Mouse (Mus musculus): ENCODE measurements around the gene Cxcl9. TPM values are rescaled to one million over a fixed set of nuclear protein-coding genes. Genes with fewer than 3 reads are reported as not detected.
A peak's percentile ranks its signal among the peaks of the same experiment; 100 is the strongest.

The Cxcl9 gene
- total and polyA plus RNA-seq, 2 experiments: 5.3 to 28.2 TPM

DNA sequence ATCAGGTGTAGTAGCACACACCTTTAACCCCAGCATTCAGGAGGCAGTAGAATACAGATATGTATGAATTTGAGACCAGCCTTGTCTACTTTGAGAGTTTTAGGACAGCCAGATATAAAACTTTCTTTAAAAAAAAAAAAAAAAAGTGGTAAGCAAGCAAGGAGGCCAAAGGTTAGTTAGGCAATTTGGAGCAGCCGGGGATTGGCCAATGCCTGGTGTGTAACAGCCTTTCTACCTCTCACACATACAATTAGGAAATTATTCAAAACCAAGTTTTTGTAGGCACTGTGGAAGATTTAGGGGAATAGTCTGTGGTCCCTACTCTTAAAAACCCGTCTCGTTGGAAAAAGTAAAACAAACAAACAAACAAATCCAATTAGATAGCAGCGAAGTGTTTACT, 5.3 kb downstream of the Cxcl9 start:
- Histone ChIP-seq H3K4me1 (ENCODE audit: control insufficient read depth, insufficient read depth, low read length) (peaks cover 23% of the 10 kb centered on the region), H3K27me3 (ENCODE audit: control insufficient read depth, insufficient read depth, low read length) (no peaks in the 10 kb centered on the region), H3K4me3 (ENCODE audit: insufficient read depth, low read depth, low read length) (no peak overlapping the region), H3K27ac (replicated peaks; ENCODE audit: insufficient read depth, low read depth, low read length) (peak overlapping the region; percentile 82), H3K79me2 (ENCODE audit: control insufficient read depth, insufficient read depth, low read length) (no peaks in the 10 kb centered on the region), H3K9ac (ENCODE audit: low read depth, low read length) (no peak overlapping the region; the same call in 1 of the 2 replicates), H3K36me3 (ENCODE audit: control insufficient read depth, insufficient read depth, low read length) (no peaks in the 10 kb centered on the region)
- TF ChIP-seq CTCF (IDR thresholded peaks at IDR 0.05; ENCODE audit: low read depth, low read length): no peak
- no peak for TF ChIP-seq POLR2A (IDR thresholded peaks at IDR 0.05; ENCODE audit: extremely low read depth, insufficient read depth, low read length)
- DNase-seq (ENCODE audit: extremely low read depth, low read depth, low spot score): peak; percentile 87
- WGBS: 30% methylated on average over 4 of the region's 4 CpGs

DNA sequence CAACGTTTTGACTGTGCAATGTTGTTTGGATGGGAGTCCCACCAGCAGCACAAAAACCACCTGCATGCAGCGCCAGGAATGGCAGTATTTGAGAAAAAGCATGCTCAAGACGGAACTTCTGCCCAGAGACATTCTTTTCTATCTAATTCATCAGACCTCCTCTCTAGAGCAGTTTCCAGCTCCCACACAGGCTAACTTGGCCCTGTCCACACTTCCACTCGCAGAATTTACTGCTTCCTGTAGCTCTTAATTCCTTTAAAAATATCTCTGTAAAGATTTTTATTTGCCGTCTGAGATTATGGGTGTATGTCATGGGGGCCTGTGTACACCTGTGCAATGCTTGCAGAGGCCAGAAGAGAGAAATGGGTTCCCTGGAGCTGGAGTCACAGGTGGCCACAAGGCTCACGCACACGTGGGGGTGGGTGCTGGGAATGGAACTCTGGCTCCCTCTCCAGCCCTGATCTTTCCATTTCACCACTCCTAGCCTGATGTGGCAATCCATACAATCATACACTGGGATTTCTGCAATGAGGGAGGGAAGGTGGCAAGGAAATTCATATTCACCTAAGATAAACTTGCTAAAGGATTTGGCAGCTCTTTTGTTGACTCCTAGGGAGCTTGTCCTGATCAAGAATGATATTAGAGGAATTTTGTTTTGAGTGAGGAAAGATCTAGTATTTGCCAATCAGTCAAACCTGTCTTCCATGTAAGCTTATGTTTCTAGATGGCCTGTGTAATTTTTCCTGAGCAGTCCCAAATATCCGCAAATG, 6.1 kb downstream of the Cxcl9 start:
- no peaks in the 10 kb centered on the region for H3K79me2 ChIP-seq (ENCODE audit: control insufficient read depth, insufficient read depth, low read length)
- H3K27ac ChIP-seq (replicated peaks; ENCODE audit: insufficient read depth, low read depth, low read length): peak overlapping the region; percentile 82
- 53% methylated on average over 8 of the region's 8 CpGs for WGBS
- peaks cover 18% of the 10 kb centered on the region for H3K4me1 ChIP-seq (ENCODE audit: control insufficient read depth, insufficient read depth, low read length)
- no peaks in the 10 kb centered on the region for H3K36me3 ChIP-seq (ENCODE audit: control insufficient read depth, insufficient read depth, low read length)
- H3K9ac ChIP-seq (ENCODE audit: low read depth, low read length): no peak overlapping the region
- H3K4me3 ChIP-seq (ENCODE audit: insufficient read depth, low read depth, low read length): no peak overlapping the region
- peak; percentile 70 for DNase-seq (ENCODE audit: extremely low read depth, low read depth, low spot score)
- H3K27me3 ChIP-seq (ENCODE audit: control insufficient read depth, insufficient read depth, low read length): no peaks in the 10 kb centered on the region
- TF ChIP-seq CTCF (IDR thresholded peaks at IDR 0.05; ENCODE audit: low read depth, low read length): peak; percentile 38
- no peak for TF ChIP-seq POLR2A (IDR thresholded peaks at IDR 0.05; ENCODE audit: extremely low read depth, insufficient read depth, low read length)

DNA sequence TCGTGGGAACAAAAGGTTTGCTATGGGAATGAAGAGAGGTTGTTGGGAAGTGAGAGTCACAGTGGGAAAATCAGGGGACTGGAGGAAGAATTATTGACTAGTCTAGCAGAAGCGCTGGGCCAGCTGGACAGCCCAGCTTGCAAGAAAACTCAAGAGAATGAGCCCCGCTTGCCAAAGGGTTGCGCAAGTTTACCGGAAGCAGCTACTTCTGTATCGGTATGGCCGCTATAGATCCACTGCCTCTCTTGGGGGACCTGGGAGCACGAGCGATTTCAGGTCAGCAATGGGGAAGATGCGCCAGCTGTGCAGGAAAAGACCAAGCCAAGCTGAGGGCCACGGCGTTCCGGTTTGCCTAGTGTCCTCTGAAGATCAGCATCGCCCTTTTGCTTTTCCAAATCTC, 9.3 kb downstream of the Cxcl9 start:
- H3K4me1 ChIP-seq (ENCODE audit: control insufficient read depth, insufficient read depth, low read length): peaks cover 14% of the 10 kb centered on the region
- 75% methylated on average over 14 of the region's 14 CpGs for WGBS
- H3K79me2 ChIP-seq (ENCODE audit: control insufficient read depth, insufficient read depth, low read length): no peaks in the 10 kb centered on the region
- DNase-seq (ENCODE audit: extremely low read depth, low read depth, low spot score): no peak
- H3K27ac ChIP-seq (replicated peaks; ENCODE audit: insufficient read depth, low read depth, low read length): no peak overlapping the region
- no peak for TF ChIP-seq CTCF (IDR thresholded peaks at IDR 0.05; ENCODE audit: low read depth, low read length)
- TF ChIP-seq POLR2A (IDR thresholded peaks at IDR 0.05; ENCODE audit: extremely low read depth, insufficient read depth, low read length): no peak
- no peaks in the 10 kb centered on the region for H3K27me3 ChIP-seq (ENCODE audit: control insufficient read depth, insufficient read depth, low read length)
- H3K9ac ChIP-seq (ENCODE audit: low read depth, low read length): no peak overlapping the region
- H3K36me3 ChIP-seq (ENCODE audit: control insufficient read depth, insufficient read depth, low read length): no peaks in the 10 kb centered on the region
- no peak overlapping the region for H3K4me3 ChIP-seq (ENCODE audit: insufficient read depth, low read depth, low read length)

DNA sequence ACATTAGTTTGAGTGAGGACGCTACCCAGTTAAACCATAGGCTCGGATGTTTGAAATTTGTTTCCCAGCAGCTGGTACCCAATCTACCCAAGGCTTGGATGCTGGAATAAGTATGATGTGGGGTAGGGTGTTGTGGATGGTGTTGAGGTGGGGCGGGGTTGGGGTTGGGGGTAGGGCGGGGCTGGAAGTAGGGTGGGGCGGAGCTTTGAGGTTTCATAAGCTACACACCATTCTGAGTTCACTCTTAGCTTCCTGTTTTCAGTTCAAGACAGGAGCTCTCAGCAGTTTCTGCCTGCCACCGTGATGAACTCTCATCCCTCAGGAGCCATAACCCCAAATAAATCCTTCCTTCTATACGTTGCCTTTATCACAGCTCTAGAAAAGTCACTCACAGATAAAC, 9.8 kb downstream of the Cxcl9 start:
- H3K36me3 ChIP-seq (ENCODE audit: control insufficient read depth, insufficient read depth, low read length): no peaks in the 10 kb centered on the region
- no peak overlapping the region for H3K9ac ChIP-seq (ENCODE audit: low read depth, low read length)
- no peaks in the 10 kb centered on the region for H3K79me2 ChIP-seq (ENCODE audit: control insufficient read depth, insufficient read depth, low read length)
- H3K4me3 ChIP-seq (ENCODE audit: insufficient read depth, low read depth, low read length): no peak overlapping the region
- DNase-seq (ENCODE audit: extremely low read depth, low read depth, low spot score): no peak
- no peak for TF ChIP-seq CTCF (IDR thresholded peaks at IDR 0.05; ENCODE audit: low read depth, low read length)
- no peak for TF ChIP-seq POLR2A (IDR thresholded peaks at IDR 0.05; ENCODE audit: extremely low read depth, insufficient read depth, low read length)
- WGBS: 84% methylated on average over 7 of the region's 7 CpGs
- peaks cover 13% of the 10 kb centered on the region for H3K4me1 ChIP-seq (ENCODE audit: control insufficient read depth, insufficient read depth, low read length)
- H3K27me3 ChIP-seq (ENCODE audit: control insufficient read depth, insufficient read depth, low read length): no peaks in the 10 kb centered on the region
- no peak overlapping the region for H3K27ac ChIP-seq (replicated peaks; ENCODE audit: insufficient read depth, low read depth, low read length)

DNA sequence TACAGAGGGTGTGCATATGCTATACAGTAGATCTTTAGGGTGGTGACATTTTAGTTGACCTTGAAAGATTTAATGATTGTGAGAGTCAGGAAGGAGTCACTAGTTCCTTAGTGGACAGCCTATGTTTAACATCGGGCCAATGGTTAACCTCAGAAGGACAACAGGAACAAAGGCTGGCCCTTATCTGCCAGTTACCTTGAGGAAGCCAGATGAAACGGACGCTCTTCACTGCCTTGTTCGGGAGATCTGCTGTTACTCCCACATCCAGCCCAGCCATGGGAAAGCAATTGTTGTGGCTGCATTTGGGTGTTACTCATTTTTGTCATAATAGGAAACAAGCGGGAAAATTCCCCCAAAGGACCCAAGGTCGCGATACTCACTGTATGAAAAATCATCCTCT, 14.1 kb downstream of the Cxcl9 start:
- Histone ChIP-seq H3K27ac (replicated peaks; ENCODE audit: insufficient read depth, low read depth, low read length) (no peak overlapping the region), H3K79me2 (ENCODE audit: control insufficient read depth, insufficient read depth, low read length) (peaks cover 7% of the 10 kb centered on the region; the same call in 1 of the 2 replicates), H3K36me3 (ENCODE audit: control insufficient read depth, insufficient read depth, low read length) (no peaks in the 10 kb centered on the region), H3K4me1 (ENCODE audit: control insufficient read depth, insufficient read depth, low read length) (peaks cover 7% of the 10 kb centered on the region; the same call in 1 of the 2 replicates), H3K4me3 (ENCODE audit: insufficient read depth, low read depth, low read length) (no peak overlapping the region), H3K27me3 (ENCODE audit: control insufficient read depth, insufficient read depth, low read length) (no peaks in the 10 kb centered on the region), H3K9ac (ENCODE audit: low read depth, low read length) (no peak overlapping the region)
- WGBS: 31% methylated on average over 7 of the region's 7 CpGs
- no peak for TF ChIP-seq CTCF (IDR thresholded peaks at IDR 0.05; ENCODE audit: low read depth, low read length)
- DNase-seq (ENCODE audit: extremely low read depth, low read depth, low spot score): no peak

DNA sequence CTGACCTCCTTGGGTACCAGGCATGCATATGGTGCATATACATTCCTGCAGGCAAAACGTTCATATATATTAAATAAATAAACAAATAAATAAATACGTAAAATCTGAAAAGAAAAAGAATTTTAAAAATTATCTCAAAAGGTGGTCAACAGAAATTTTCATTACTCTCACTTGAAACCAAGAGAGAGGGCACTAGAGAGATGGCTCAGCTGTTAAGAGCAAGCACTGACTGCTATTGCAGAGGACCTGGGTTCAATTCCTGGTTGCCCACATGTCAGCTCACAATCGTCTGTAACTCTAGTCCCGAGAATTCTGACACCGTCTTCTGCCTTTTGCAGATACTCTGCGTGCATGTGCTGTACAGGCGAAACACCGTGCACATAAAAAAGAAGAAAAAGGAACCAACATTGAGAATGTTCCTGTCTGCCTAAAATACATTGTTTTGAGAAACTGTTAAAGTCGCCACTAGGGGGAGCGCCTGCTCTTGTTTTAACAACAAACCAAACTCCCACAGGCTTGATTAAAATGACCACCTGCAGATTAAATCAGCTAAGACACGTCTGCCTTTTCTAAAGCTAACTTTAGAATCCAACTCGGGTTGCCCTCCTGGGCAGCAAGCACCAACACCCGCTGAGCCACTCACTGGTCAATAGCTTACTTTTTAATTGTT, 15.7 kb downstream of the Cxcl9 start:
- DNase-seq (ENCODE audit: extremely low read depth, low read depth, low spot score): peak; percentile 74
- no peaks in the 10 kb centered on the region for H3K36me3 ChIP-seq (ENCODE audit: control insufficient read depth, insufficient read depth, low read length)
- no peak overlapping the region for H3K9ac ChIP-seq (ENCODE audit: low read depth, low read length)
- no peaks in the 10 kb centered on the region for H3K27me3 ChIP-seq (ENCODE audit: control insufficient read depth, insufficient read depth, low read length)
- 11% methylated on average over 13 of the region's 13 CpGs for WGBS
- no peak overlapping the region for H3K27ac ChIP-seq (replicated peaks; ENCODE audit: insufficient read depth, low read depth, low read length)
- no peak overlapping the region for H3K4me3 ChIP-seq (ENCODE audit: insufficient read depth, low read depth, low read length)
- TF ChIP-seq CTCF (IDR thresholded peaks at IDR 0.05; ENCODE audit: low read depth, low read length) (peak; percentile 15; the same call in 1 of the 2 replicates), POLR2A (IDR thresholded peaks at IDR 0.05; ENCODE audit: extremely low read depth, insufficient read depth, low read length) (no peak)
- peaks cover 11% of the 10 kb centered on the region; the same call in 1 of the 2 replicates for H3K79me2 ChIP-seq (ENCODE audit: control insufficient read depth, insufficient read depth, low read length)
- peaks cover 9% of the 10 kb centered on the region; the same call in 1 of the 2 replicates for H3K4me1 ChIP-seq (ENCODE audit: control insufficient read depth, insufficient read depth, low read length)
